Mouse (Mus musculus) megakaryocyte, embryonic 14.5 days (primary cell): ENCODE measurements around the gene Scn1b.

Source experiments
- FLI1 ChIP-seq: IDR thresholded peaks from 2 replicates; pipeline ENCODE4 v1.6.1; 2012; ENCODE audit warnings: low read length, inconsistent platforms, mixed read lengths
- GATA1 ChIP-seq: IDR thresholded peaks from 3 replicates; pipeline ENCODE4 v1.6.1; 2012; ENCODE audit warnings: mixed read lengths, low read length, inconsistent platforms, borderline replicate concordance

GRCm38 (mm10) chr7:31126211-31126751 is 522 bp downstream of the Scn1b start:
- TF ChIP-seq GATA1 (no peak), FLI1 (no peak)
